Mouse (Mus musculus): ENCODE data around the gene Vmn2r94. TPM values are rescaled to one million over a fixed set of nuclear protein-coding genes. Genes with fewer than 3 reads are reported as not detected.

Vmn2r94 gene
- not detected in 2 replicates for polyA plus RNA-seq (2016; fragmentation: Nextera tagmentation; extraction: Ambion mirVana)

- Histone ChIP-seq H3K36me3 (no peaks in the 10 kb centered on the region), H3K27me3 (replicated peaks) (no peaks in the 10 kb centered on the region), H3K9ac (no peak within 1 kb of the TSS), H3K27ac (no peak within 1 kb of the TSS), H3K4me1 (no peaks in the 10 kb centered on the region), H3K4me3 (no peak within 1 kb of the TSS), H3K9me3 (peaks cover 9% of the 10 kb centered on the region; the same call in 1 of the 2 replicates), H3K4me2 (replicated peaks) (no peak within 1 kb of the TSS)
- no peak for ATAC-seq (ENCODE audit: low FRiP score, low read depth)
- 71% methylated on average over 2 of the region's 2 CpGs for WGBS
These were observed at the start of gene Vmn2r94 for GRCm38 (mm10) chr17:18277656-18278055. Gene Vmn2r94 (minus strand): TSS chr17:18277756.

GRCm38 (mm10) chr17:18323031-18323430 is 45.5 kb upstream of the Vmn2r94 start:
- 95% methylated on average over 2 of the region's 2 CpGs for WGBS
- Histone ChIP-seq H3K9ac (no peak overlapping the region), H3K4me3 (no peak overlapping the region), H3K27ac (no peak overlapping the region), H3K4me2 (replicated peaks) (no peak overlapping the region), H3K9me3 (peaks cover 15% of the 10 kb centered on the region), H3K4me1 (no peaks in the 10 kb centered on the region), H3K27me3 (replicated peaks) (no peaks in the 10 kb centered on the region), H3K36me3 (no peaks in the 10 kb centered on the region)
- no peak for ATAC-seq (ENCODE audit: low FRiP score, low read depth)

DNA sequence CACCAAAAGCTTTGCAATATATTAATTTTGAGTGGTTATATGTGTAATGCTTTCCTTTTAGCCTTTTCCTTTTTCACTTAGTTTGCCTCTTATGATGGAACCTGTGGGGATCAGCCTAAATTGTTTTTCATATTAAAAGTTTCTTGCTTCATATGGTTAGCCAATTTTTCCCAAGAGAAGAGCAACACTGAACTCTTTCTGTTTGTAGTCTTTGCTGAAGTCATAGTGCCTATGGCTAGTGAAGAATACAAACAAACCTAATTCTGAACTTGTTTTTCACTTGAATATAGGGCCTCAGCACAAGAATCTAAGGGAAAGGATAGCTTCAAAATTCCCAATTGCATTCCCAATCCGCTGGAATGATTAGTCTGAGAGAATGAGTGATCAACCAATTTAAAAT is 20.2 kb upstream of the Vmn2r94 start, which contains the start of gene Vmn2r93:
Gene Vmn2r93, plus strand, starts transcription at position 301 of the 400 bp plus-strand sequence.
- no peak for ATAC-seq (ENCODE audit: low FRiP score, low read depth)
- Histone ChIP-seq H3K9ac (no peak within 1 kb of the TSS), H3K4me3 (no peak within 1 kb of the TSS), H3K9me3 (0 out of 2 replicates have a peak, but pooled peaks cover 4% of the 10 kb centered on the region), H3K27me3 (replicated peaks) (no peaks in the 10 kb centered on the region), H3K27ac (no peak within 1 kb of the TSS), H3K4me2 (replicated peaks) (no peak within 1 kb of the TSS), H3K36me3 (no peaks in the 10 kb centered on the region), H3K4me1 (no peaks in the 10 kb centered on the region)
- 49% methylated on average over 1 of the region's 1 CpGs for WGBS

GRCm38 (mm10) chr17:18236931-18237330 is 40.6 kb downstream of the Vmn2r94 start:
- no peak for ATAC-seq (ENCODE audit: low FRiP score, low read depth)
- H3K27ac ChIP-seq = no peak overlapping the region
- H3K27me3 ChIP-seq (replicated peaks) = no peaks in the 10 kb centered on the region
- no peaks in the 10 kb centered on the region for H3K36me3 ChIP-seq
- peaks cover 9% of the 10 kb centered on the region; the same call in 1 of the 2 replicates for H3K9me3 ChIP-seq
- 78% methylated on average over 14 of the region's 14 CpGs for WGBS
- no peak overlapping the region for H3K4me2 ChIP-seq (replicated peaks)
- no peaks in the 10 kb centered on the region for H3K4me1 ChIP-seq
- no peak overlapping the region for H3K4me3 ChIP-seq
- no peak overlapping the region for H3K9ac ChIP-seq

- H3K27ac ChIP-seq = no peak overlapping the region
- WGBS = 78% methylated on average over 2 of the region's 2 CpGs
- no peaks in the 10 kb centered on the region for H3K27me3 ChIP-seq (replicated peaks)
- H3K4me2 ChIP-seq (replicated peaks) = no peak overlapping the region
- H3K4me1 ChIP-seq = no peaks in the 10 kb centered on the region
- no peaks in the 10 kb centered on the region for H3K36me3 ChIP-seq
- H3K9ac ChIP-seq = no peak overlapping the region
- no peak overlapping the region for H3K4me3 ChIP-seq
- ATAC-seq (ENCODE audit: low FRiP score, low read depth) = no peak
- 0 out of 2 replicates have a peak, but pooled peaks cover 9% of the 10 kb centered on the region for H3K9me3 ChIP-seq
These were observed 45.6 kb downstream of the Vmn2r94 start for GRCm38 (mm10) chr17:18231996-18232395.

DNA sequence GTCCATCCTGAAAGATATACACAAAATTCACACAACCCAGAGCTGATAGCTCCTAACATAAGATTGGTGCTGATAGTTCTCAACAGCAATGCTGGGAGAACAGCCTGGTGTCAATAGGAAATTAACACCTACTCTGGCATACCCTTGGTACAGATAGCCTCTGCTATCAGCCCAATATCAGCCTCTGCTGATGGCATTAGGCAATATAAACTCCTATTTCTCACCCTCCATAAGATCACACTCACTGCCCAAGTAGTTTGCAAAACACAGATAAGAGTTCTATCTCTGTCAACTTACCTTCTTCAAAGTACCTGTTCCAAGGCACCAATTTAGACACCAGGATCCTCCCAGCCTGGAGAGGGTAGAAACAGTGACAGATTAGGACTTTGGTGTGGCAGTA is 56.3 kb downstream of the Vmn2r94 start:
- Histone ChIP-seq H3K9me3 (peaks cover 18% of the 10 kb centered on the region), H3K9ac (no peak overlapping the region), H3K4me1 (no peaks in the 10 kb centered on the region), H3K27ac (no peak overlapping the region), H3K27me3 (replicated peaks) (no peaks in the 10 kb centered on the region), H3K36me3 (no peaks in the 10 kb centered on the region), H3K4me3 (no peak overlapping the region), H3K4me2 (replicated peaks) (no peak overlapping the region)
- ATAC-seq (ENCODE audit: low FRiP score, low read depth) = no peak

Other genes starting within 250 kb of the Vmn2r94 start
- gene Vmn2r124, start 228.3 kb downstream of the Vmn2r94 start, polyA plus RNA-seq (2016; fragmentation: Nextera tagmentation; extraction: Ambion mirVana) = not detected in 2 replicates
- not detected in 2 replicates for gene Vmn2r91, start 192.7 kb downstream of the Vmn2r94 start, polyA plus RNA-seq (2016; fragmentation: Nextera tagmentation; extraction: Ambion mirVana)
- not detected in 2 replicates for gene Vmn2r92, start 125.9 kb downstream of the Vmn2r94 start, polyA plus RNA-seq (2016; fragmentation: Nextera tagmentation; extraction: Ambion mirVana)
- not detected in 2 replicates for gene Vmn2r93, start 20.3 kb upstream of the Vmn2r94 start, polyA plus RNA-seq (2016; fragmentation: Nextera tagmentation; extraction: Ambion mirVana)
- gene Vmn2r95, start 146.3 kb upstream of the Vmn2r94 start, polyA plus RNA-seq (2016; fragmentation: Nextera tagmentation; extraction: Ambion mirVana) = not detected in 2 replicates

Data from neural tube, embryonic 12.5 days (tissue).